Mouse (Mus musculus) forebrain, embryonic 16.5 days (tissue): ENCODE measurements around the gene Rpp25l. TPM values are rescaled to one million over a fixed set of nuclear protein-coding genes. Genes with fewer than 3 reads are reported as not detected.
"Not testable (repeated sequence)": the region's sequence is repeated elsewhere in the genome, so short reads cannot be mapped to it uniquely, and the experiment has no call there.

Source experiments
- ATAC-seq: fragments of 200-750 bp; cut with Nextera tagmentation; 2 replicates; pipeline ENCODE4 v1.8.0; 2017; ENCODE audit warnings: mild to moderate bottlenecking, moderate library complexity
- H3K27ac ChIP-seq: fragments of 300-500 bp; sonication (generic); 2 replicates; pipeline ENCODE4 v1.5.1; 2014; ENCODE audit warnings: low read length, control low read depth
- H3K27me3 ChIP-seq: fragments of 300-500 bp; sonication (generic); replicated peaks from 2 replicates; pipeline ENCODE4 v1.6.1; 2014; ENCODE audit warnings: low read length; ENCODE audit not compliant: control insufficient read depth, insufficient read depth
- H3K36me3 ChIP-seq: fragments of 300-500 bp; sonication (generic); 2 replicates; pipeline ENCODE4 v1.6.1; 2014; ENCODE audit not compliant: control insufficient read depth, insufficient read depth
- H3K4me1 ChIP-seq: fragments of 300-500 bp; sonication (generic); replicated peaks from 2 replicates; pipeline ENCODE4 v1.6.1; 2014; ENCODE audit warnings: low read length; ENCODE audit not compliant: control insufficient read depth, insufficient read depth
- H3K4me2 ChIP-seq: fragments of 300-500 bp; sonication (generic); 2 replicates; pipeline ENCODE4 v1.6.1; 2014; ENCODE audit warnings: mild to moderate bottlenecking, low read length, control low read depth
- H3K4me3 ChIP-seq: fragments of 300-500 bp; sonication (generic); replicated peaks from 2 replicates; pipeline ENCODE4 v1.5.1; 2014; ENCODE audit warnings: mild to moderate bottlenecking, low read length, control low read depth
- H3K9ac ChIP-seq: fragments of 300-500 bp; sonication (generic); replicated peaks from 2 replicates; pipeline ENCODE4 v1.6.1; 2014; ENCODE audit warnings: low read depth, low read length, control low read depth
- H3K9me3 ChIP-seq: fragments of 300-500 bp; sonication (generic); 2 replicates; pipeline ENCODE4 v1.6.1; 2016; ENCODE audit warnings: low read length; ENCODE audit not compliant: control insufficient read depth
- whole genome bisulfite sequencing: fragments of 180-500 bp; shearing (Covaris S2); extraction: QIAGEN DNeasy Blood & Tissue Kit; methylation state at CpG from one replicate; pipeline ENCODE4 v1.1.7; 2014; 5-methylcytosine and 5-hydroxymethylcytosine counted together
- polyA plus RNA-seq: library from polyadenylated mRNA; unstranded; fragments of >200 nt; fragmentation: Nextera tagmentation; extraction: Ambion mirVana; gene quantifications from 2 replicates; pipeline ENCODE4 v1.2.1, GENCODE M21; 2015

The Rpp25l gene
- polyA plus RNA-seq, 1 experiment from 2014 or later = 60.5 TPM

DNA sequence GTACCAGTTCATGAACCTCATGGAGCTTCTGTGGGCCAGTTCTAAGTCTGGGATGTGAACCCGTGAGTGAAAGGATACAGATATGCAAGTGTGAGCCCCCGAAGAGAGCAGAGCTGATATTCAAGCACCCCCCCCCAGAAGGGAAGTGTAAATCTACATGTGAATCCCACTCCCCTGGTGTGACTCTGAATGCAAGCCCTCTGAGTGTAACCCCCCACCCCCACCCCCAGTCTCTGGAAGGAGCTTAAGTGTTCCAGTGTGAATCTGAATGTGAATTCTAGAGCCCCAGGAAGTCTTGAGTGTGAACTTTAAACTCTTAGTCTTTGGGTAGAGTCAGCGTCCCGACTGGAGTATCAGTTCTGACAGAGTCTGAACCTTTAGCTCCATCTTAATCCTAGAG is 19.8 kb downstream of the Rpp25l start:
- H3K4me3 ChIP-seq = not testable (repeated sequence)
- 3% methylated on average over 4 of the region's 4 CpGs for WGBS

DNA sequence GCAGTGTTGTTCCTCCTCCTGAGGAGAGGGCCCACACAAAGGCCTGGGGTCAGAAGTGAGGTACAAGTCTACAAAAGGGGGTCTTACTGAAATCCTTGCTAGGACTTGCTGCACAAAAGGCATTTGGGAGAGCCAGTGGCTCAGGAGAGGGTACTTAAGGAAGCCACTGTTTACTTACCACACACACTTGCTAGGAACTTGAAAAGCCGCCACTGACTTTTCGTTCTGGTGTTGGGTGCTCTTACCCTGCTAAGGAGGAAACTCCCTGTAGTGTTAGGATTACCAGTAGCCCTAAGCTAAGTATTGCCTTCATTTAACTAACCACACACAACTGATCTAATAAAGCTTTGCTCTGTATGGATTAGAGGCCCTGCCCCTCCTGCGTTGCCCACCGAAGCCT is 23.3 kb downstream of the Rpp25l start:
- not testable (repeated sequence) for H3K4me1 ChIP-seq, H3K27ac ChIP-seq, ATAC-seq, H3K27me3 ChIP-seq, H3K4me3 ChIP-seq, H3K9me3 ChIP-seq, H3K4me2 ChIP-seq, H3K9ac ChIP-seq, H3K36me3 ChIP-seq
- WGBS = no CpG with 5 or more reads among the region's 4 CpGs

More for the DNA sequence above, 19.8 kb downstream of the Rpp25l start:
- H3K36me3 ChIP-seq, H3K9ac ChIP-seq, H3K27me3 ChIP-seq, ATAC-seq, H3K27ac ChIP-seq, H3K4me1 ChIP-seq, H3K9me3 ChIP-seq: not testable (repeated sequence)
- H3K4me2 ChIP-seq = peak overlapping the region; percentile 11; the same call in 1 of the 2 replicates

DNA sequence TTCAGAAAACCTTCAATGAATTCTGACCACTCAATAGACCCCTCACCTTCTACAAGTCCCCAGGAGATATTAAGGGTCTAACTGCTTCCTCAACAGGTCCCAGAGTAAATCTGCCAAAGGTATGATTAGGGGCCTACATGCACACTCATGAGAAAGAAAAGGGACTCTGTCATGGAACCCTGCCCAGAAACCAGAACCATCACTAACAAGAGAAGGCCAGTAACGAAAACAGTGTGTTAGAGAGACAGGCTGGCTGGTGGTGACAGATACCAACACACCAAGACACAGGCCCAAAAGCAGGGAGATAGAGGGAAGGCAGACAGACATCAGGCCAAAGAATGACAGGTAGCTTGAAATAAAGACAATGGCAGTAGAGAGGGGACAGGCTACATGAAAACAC is 24.8 kb downstream of the Rpp25l start:
- WGBS = 16% methylated on average over 1 of the region's 1 CpGs

DNA sequence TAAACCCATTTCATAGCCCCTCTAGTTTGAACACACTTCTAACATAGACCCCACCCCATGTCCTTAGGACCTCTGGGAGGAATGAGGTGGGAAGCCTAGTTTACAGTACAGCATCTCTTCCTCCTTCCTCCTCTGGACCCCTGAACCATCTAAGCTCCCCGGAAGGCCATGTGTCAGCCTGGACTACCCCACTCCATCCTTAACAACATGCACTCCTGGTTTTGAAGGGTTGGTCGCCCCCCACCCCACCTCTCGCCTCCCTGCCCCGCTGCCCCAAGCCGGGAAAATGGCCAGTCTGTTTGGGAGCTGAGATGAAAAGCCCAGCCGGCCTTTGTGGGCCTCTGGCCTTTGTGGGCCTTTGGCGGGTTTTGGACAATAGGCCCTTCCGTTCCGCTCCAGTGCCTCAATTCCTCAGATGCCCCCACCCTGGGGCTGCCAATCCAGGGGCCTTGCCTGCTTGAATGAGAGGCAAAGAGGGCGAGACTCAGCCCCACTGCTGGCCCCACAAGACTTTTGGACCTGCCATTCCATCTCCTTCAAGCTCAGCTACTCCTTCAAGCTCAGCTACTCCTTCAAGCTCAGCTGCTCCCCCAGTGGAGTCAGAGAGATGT is 27.3 kb downstream of the Rpp25l start:
- peak; percentile 13 for ATAC-seq
- not testable (repeated sequence) for H3K27ac ChIP-seq, H3K4me3 ChIP-seq, H3K27me3 ChIP-seq, H3K9ac ChIP-seq, H3K36me3 ChIP-seq, H3K9me3 ChIP-seq, H3K4me2 ChIP-seq
- H3K4me1 ChIP-seq = peaks cover 23% of the 10 kb centered on the region
- WGBS = 11% methylated on average over 9 of the region's 10 CpGs

More for the DNA sequence above, 24.8 kb downstream of the Rpp25l start:
- not testable (repeated sequence) for H3K4me2 ChIP-seq, H3K9ac ChIP-seq, H3K9me3 ChIP-seq, H3K4me3 ChIP-seq, H3K27ac ChIP-seq, H3K36me3 ChIP-seq, ATAC-seq, H3K27me3 ChIP-seq, H3K4me1 ChIP-seq

DNA sequence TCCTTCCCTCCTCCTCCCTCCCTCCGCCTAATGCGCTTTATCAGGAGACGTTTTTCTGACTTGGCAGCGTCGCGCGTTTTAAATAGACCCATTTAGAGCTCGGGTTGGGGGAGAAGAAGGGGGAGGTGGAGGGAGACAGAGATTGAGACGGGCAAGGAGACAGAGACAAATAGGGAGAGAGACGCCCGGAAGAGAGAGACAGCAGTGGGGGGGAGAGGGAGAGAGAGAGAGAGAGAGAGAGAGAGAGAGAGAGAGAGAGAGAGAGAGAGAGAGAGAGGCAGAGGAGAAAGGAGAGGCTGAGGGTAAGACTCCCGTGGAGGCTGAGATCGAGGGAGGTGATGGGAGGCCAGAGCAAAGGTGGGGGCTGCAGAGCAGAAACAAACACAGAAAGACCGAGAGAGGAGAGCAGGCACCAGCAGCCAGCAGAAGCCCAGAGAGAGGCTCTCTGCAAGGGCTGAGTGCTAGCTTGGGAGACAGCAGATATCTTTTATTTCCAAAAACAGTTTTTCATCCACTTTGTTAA is 28.3 kb downstream of the Rpp25l start:
- H3K9ac ChIP-seq, H3K36me3 ChIP-seq, H3K9me3 ChIP-seq, H3K4me2 ChIP-seq, H3K27me3 ChIP-seq, H3K4me3 ChIP-seq: not testable (repeated sequence)
- H3K27ac ChIP-seq = peak overlapping the region; percentile 44; the same call in 1 of the 2 replicates
- H3K4me1 ChIP-seq = peaks cover 32% of the 10 kb centered on the region
- ATAC-seq = peak; percentile 16
- under 1% methylated on average over 14 of the region's 14 CpGs for WGBS

DNA sequence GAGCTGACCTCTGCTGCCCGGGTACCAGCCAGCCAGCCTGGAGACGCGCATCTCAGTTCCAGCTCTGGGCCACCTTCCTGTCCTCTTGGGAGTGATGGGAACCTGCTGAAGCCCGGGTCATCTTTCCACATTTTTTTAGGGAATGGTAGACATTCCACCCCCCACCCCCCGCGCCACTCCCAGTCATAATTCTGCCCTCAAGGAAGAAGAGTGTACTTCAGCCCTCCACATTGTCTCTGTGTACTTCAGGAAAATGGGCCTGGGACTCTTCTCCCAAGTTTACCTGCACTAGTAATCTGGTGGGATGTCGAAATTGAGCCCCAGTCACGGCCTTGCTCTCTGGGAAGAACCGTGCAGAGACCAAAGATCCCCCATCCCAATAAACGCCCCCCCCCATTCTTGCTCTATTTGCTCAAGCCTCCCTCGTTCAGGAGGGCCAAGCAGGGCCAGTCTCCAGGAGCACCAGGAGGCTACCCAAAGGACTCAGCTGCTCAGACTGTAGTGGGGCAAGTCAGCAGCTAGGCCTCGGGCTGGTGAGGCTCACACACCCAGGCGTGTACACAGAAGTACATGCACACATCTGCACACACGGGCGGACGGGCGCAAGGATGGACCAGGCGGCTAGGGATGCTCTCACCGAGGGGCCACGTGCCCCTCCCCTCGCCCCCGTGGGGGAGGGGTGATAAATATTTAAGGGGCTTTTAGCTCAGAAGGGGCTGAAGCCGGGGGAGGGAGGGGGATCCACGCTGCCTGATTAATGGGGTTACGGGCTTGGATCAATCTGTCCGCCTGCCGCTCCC is 29.0 kb downstream of the Rpp25l start:
- peak overlapping the region; percentile 26 for H3K4me2 ChIP-seq
- 4% methylated on average over 18 of the region's 27 CpGs for WGBS
- 0 out of 2 replicates have a peak overlapping the region, but pooled peaks have one; percentile 6 for H3K4me3 ChIP-seq
- not testable (repeated sequence) for H3K9ac ChIP-seq, H3K36me3 ChIP-seq, H3K27me3 ChIP-seq, H3K9me3 ChIP-seq
- ATAC-seq = peak; percentile 15
- peaks cover 38% of the 10 kb centered on the region for H3K4me1 ChIP-seq
- peak overlapping the region; percentile 73 for H3K27ac ChIP-seq

DNA sequence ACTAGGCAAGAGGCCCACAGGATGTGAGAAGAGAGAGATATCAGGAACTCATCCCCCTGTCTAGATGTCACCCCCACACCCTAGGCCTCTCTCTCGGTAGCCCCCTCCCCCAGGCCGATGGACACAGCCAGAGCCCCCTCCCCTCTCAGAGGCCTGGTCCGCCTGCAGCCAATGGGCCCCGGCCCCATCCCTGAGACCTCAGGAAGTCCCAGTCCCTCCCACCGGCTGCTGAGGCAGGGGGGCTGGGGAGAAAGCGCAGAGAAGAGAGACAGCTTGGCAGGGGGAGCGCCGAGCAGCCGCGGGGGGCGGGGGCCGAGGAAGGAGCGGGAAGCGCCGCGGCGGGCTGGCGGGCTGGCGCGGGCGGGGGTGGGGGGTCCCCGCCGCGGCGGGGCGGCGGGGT is 30.0 kb downstream of the Rpp25l start:
- H3K27me3 ChIP-seq, H3K9ac ChIP-seq, H3K4me3 ChIP-seq, H3K27ac ChIP-seq, H3K9me3 ChIP-seq, H3K36me3 ChIP-seq: not testable (repeated sequence)
- H3K4me2 ChIP-seq = peak overlapping the region; percentile 34; the same call in 1 of the 2 replicates
- peaks cover 43% of the 10 kb centered on the region for H3K4me1 ChIP-seq
- ATAC-seq = peak; percentile 47
- WGBS = no CpG with 5 or more reads among the region's 27 CpGs

DNA sequence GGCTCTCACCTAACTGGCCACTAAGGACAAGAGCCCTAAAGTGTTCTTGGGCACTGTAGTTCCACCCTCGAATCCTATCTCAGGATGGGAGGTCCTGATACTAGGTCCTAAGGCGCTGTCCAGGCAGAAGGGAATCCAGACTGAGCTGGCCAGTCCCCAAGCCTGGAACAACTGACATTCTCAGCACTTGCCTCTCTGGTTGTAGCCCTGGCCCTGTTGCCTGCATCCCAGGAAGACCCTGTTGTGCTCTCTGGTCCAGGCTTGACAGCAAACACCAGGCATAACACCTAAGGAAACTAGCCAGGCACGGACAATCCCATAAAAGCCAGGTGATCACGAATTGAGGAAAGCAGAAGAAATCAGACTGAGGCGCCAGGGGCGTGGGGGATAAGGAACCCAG is 30.5 kb downstream of the Rpp25l start:
- ATAC-seq = no peak
- Histone ChIP-seq H3K9ac (peak overlapping the region; percentile 32), H3K4me1 (peaks cover 48% of the 10 kb centered on the region), H3K9me3 (no peaks in the 10 kb centered on the region), H3K27me3 (no peaks in the 10 kb centered on the region), H3K36me3 (no peaks in the 10 kb centered on the region), H3K27ac (peak overlapping the region; percentile 52; the same call in 1 of the 2 replicates), H3K4me3 (no peak overlapping the region), H3K4me2 (peak overlapping the region; percentile 10; the same call in 1 of the 2 replicates)
- WGBS = 23% methylated on average over 6 of the region's 6 CpGs

DNA sequence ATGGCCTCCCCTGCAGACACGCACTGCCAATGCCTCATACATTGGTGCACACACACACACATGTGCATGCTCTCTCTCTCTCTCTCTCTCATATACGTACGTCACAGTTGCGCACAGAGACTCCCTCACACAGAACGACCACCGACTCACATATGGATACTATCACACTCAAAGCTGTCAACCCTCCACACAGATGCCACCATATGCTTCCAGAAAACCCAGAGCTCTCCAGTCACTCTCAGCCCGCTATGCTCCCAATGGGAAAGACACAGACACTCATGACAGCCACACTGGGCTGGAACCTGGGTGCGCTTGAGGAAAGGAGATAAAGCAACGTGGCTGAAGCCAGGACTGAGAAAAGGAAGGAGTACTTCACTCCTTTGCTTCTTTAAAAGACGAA is 31.4 kb downstream of the Rpp25l start:
- WGBS = 51% methylated on average over 10 of the region's 10 CpGs
- Histone ChIP-seq H3K9ac (no peak overlapping the region), H3K4me3 (no peak overlapping the region), H3K27ac (peak overlapping the region; percentile 52; the same call in 1 of the 2 replicates), H3K4me1 (peaks cover 57% of the 10 kb centered on the region), H3K36me3 (no peaks in the 10 kb centered on the region), H3K4me2 (no peak overlapping the region), H3K27me3 (no peaks in the 10 kb centered on the region), H3K9me3 (no peaks in the 10 kb centered on the region)
- ATAC-seq = peak; percentile 29
